Mouse (Mus musculus) myocyte (in vitro differentiated cells): ENCODE results near the gene Ppp6r2. TPM values are rescaled to one million over a fixed set of nuclear protein-coding genes. Genes with fewer than 3 reads are reported as not detected.

Experiments
- H3K27me3 ChIP-seq: one replicate; pipeline ENCODE4 v1.6.1; 2011; ENCODE audit not compliant: control insufficient read depth, insufficient read depth, insufficient read length
- H3K36me3 ChIP-seq: one replicate; pipeline ENCODE4 v1.6.1; 2011; ENCODE audit not compliant: control insufficient read depth, insufficient read depth
- H3K4me2 ChIP-seq: one replicate; pipeline ENCODE4 v1.6.1; 2011; ENCODE audit warnings: low read depth, control low read depth
- H3K4me3 ChIP-seq: one replicate; pipeline ENCODE4 v1.5.1; 2011; ENCODE audit warnings: mild to moderate bottlenecking, control low read depth, moderate library complexity
- H3K79me2 ChIP-seq: one replicate; pipeline ENCODE4 v1.6.1; 2011; ENCODE audit not compliant: control insufficient read depth, insufficient read depth
- H3ac ChIP-seq: one replicate; pipeline ENCODE4 v1.6.1; 2011; ENCODE audit not compliant: control insufficient read depth, insufficient read length
- CEBPB ChIP-seq: IDR thresholded peaks from 2 replicates; pipeline ENCODE4 v1.6.1; 2011; ENCODE audit warnings: mild to moderate bottlenecking, moderate library complexity; ENCODE audit not compliant: poor library complexity, insufficient read depth, severe bottlenecking
- E2F4 ChIP-seq: IDR thresholded peaks from one replicate; pipeline ENCODE4 v1.6.1; 2011; ENCODE audit warnings: mild to moderate bottlenecking, control low read depth, moderate library complexity; ENCODE audit not compliant: insufficient read depth
- MAX ChIP-seq: IDR thresholded peaks from one replicate; pipeline ENCODE4 v1.6.1; 2011; ENCODE audit warnings: low read depth, mild to moderate bottlenecking, control low read depth
- MYOD1 ChIP-seq, 3 experiments: IDR thresholded peaks; one replicate each; pipeline ENCODE4 v1.6.1; 2011; ENCODE audit warnings: control low read depth in 2 of 3, low read depth in 2 of 3, mild to moderate bottlenecking in 2 of 3, moderate library complexity in 1 of 3; ENCODE audit not compliant: insufficient read length in 2 of 3, control insufficient read depth in 1 of 3
- MYOG ChIP-seq, 3 experiments: IDR thresholded peaks; one replicate each; pipeline ENCODE4 v1.6.1; 2011; ENCODE audit warnings: control low read depth in 2 of 3, low read depth in 2 of 3, mild to moderate bottlenecking in 2 of 3; ENCODE audit not compliant: insufficient read length in 2 of 3, control insufficient read depth in 1 of 3, insufficient read depth in 1 of 3
- POLR2A ChIP-seq: IDR thresholded peaks from one replicate; pipeline ENCODE4 v1.6.1; 2011; ENCODE audit warnings: low read depth, mild to moderate bottlenecking, control low read depth, moderate library complexity; ENCODE audit not compliant: insufficient read length
- POLR2AphosphoS2 ChIP-seq: IDR thresholded peaks from one replicate; pipeline ENCODE4 v1.6.1; 2011; ENCODE audit warnings: low read depth, control low read depth; ENCODE audit not compliant: insufficient read length
- REST ChIP-seq: IDR thresholded peaks from one replicate; pipeline ENCODE4 v1.6.1; 2011; ENCODE audit warnings: mild to moderate bottlenecking, control low read depth, moderate library complexity; ENCODE audit not compliant: insufficient read depth, insufficient read length
- SRF ChIP-seq: IDR thresholded peaks from one replicate; pipeline ENCODE4 v1.6.1; 2011; ENCODE audit warnings: low read depth; ENCODE audit not compliant: control insufficient read depth, insufficient read length
- TCF12 ChIP-seq: IDR thresholded peaks from one replicate; pipeline ENCODE4 v1.6.1; 2011; ENCODE audit warnings: mild to moderate bottlenecking, control low read depth; ENCODE audit not compliant: poor library complexity, insufficient read depth, severe bottlenecking
- TCF3 ChIP-seq: IDR thresholded peaks from one replicate; pipeline ENCODE4 v1.6.1; 2011; ENCODE audit warnings: low read depth, control low read depth; ENCODE audit not compliant: insufficient read length
- USF1 ChIP-seq: IDR thresholded peaks from one replicate; pipeline ENCODE4 v1.6.1; 2011; ENCODE audit warnings: low read depth, mild to moderate bottlenecking, control low read depth, moderate library complexity
- polyA plus RNA-seq: library from polyadenylated mRNA; unstranded; fragments of >200 nt; fragmentation: generic; extraction: Trizol; gene quantifications from one replicate; pipeline ENCODE4 v1.2.1, GENCODE M21; 2012; ENCODE audit warnings: missing spikeins

The Ppp6r2 gene
- polyA plus RNA-seq, 1 experiment: 43.6 TPM

DNA sequence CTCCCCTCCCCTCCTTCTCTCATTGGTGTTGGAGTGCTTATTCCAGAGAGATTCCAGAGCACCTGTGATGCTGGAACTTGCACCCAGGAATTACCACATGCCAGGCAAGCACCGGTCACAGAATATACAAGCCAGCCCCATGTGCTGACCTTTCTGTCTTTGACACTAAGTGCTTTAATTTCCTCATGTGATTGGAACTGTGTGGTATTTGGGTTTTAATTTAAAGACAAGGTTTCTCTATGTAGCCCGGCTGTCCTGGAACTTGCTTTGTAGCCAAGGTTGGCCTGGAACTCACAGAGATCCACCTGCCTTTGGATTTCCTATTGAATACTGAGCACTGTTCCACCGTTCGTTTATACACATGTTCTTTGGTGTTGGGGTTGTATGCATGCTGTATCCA, 22.7 kb downstream of the Ppp6r2 start:
- Histone ChIP-seq H3K36me3 (no peaks in the 10 kb centered on the region), H3K4me2 (no peak overlapping the region), H3K4me3 (no peak overlapping the region), H3K79me2 (no peaks in the 10 kb centered on the region), H3ac (no peak overlapping the region), H3K27me3 (no peaks in the 10 kb centered on the region)
- TF ChIP-seq SRF (no peak), E2F4 (no peak), REST (no peak), TCF3 (no peak), MYOD1 (IDR thresholded peaks at IDR 0.05; ENCODE audit: control insufficient read depth in 1 of 3, insufficient read length in 2 of 3, low read depth in 2 of 3) (no peak), USF1 (no peak)

- H3K27me3 ChIP-seq: no peaks in the 10 kb centered on the region
- no peak overlapping the region for H3K4me3 ChIP-seq
- H3K79me2 ChIP-seq: no peaks in the 10 kb centered on the region
- no peak overlapping the region for H3K4me2 ChIP-seq
- no peak for TF ChIP-seq TCF12
- TF ChIP-seq MYOD1 (IDR thresholded peaks at IDR 0.05; ENCODE audit: control insufficient read depth in 1 of 3, insufficient read length in 2 of 3, low read depth in 2 of 3): no peak
- no peak for TF ChIP-seq CEBPB
- no peak for TF ChIP-seq E2F4
- TF ChIP-seq USF1: no peak
- TF ChIP-seq MAX: no peak
- no peak for TF ChIP-seq REST
- no peak for TF ChIP-seq POLR2AphosphoS2
- TF ChIP-seq MYOG (IDR thresholded peaks at IDR 0.05; ENCODE audit: control insufficient read depth in 1 of 3, insufficient read depth in 1 of 3, insufficient read length in 2 of 3, low read depth in 2 of 3): no peak
- H3K36me3 ChIP-seq: peaks cover 8% of the 10 kb centered on the region
- no peak overlapping the region for H3ac ChIP-seq
Measured at GRCm38 (mm10) chr15:89239751-89240392, 28.5 kb downstream of the Ppp6r2 start.

DNA sequence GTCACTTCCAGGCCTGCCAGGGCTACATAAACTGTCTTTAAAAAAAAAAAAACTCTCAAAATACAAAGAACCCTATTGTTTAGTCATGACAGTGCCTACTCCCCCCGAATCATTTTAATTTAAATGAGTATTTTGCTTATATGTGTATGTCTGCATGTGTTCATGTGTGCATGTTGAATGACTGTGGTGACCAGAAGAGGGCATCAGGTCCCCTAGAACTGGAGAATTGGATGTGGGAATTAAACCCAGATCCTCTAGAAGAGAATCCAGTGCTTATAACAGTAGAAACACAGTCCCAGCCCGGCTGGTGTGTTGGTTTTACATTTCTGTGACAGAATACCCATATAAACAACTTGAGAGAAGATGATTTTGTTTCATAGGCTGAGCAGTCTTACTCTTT, 29.7 kb downstream of the Ppp6r2 start:
- Histone ChIP-seq H3K4me3 (no peak overlapping the region), H3ac (no peak overlapping the region), H3K79me2 (no peaks in the 10 kb centered on the region), H3K4me2 (no peak overlapping the region), H3K36me3 (peaks cover 8% of the 10 kb centered on the region), H3K27me3 (no peaks in the 10 kb centered on the region)
- TF ChIP-seq CEBPB: no peak
- TF ChIP-seq SRF: no peak
- no peak for TF ChIP-seq TCF3
- TF ChIP-seq POLR2A: no peak
- TF ChIP-seq TCF12: no peak
- no peak for TF ChIP-seq E2F4

DNA sequence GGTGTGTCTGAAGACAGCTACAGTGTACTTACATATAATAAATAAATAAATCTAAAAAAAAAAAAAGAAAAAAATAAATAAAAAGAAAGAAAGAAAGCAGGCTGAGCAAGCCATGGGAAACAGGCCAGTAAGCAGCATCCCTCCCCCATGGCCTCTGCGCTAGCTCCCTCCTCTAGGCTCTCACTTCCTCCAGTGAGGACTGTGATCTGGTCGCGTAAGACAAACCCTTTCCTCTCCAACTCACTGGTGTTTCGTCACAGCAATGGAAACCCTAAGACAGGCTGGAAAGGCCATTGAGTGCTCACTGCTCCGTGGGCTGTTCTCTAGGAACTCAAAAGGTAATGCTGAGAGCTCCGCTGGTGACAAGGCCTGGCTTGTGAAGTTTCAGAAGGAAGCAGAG, 37.7 kb downstream of the Ppp6r2 start:
- TF ChIP-seq USF1 (no peak), REST (no peak), SRF (no peak), CEBPB (no peak), MAX (no peak), POLR2A (no peak), MYOG (IDR thresholded peaks at IDR 0.05; ENCODE audit: control insufficient read depth in 1 of 3, insufficient read depth in 1 of 3, insufficient read length in 2 of 3, low read depth in 2 of 3) (no peak), POLR2AphosphoS2 (no peak), E2F4 (no peak), MYOD1 (IDR thresholded peaks at IDR 0.05; ENCODE audit: control insufficient read depth in 1 of 3, insufficient read length in 2 of 3, low read depth in 2 of 3) (no peak), TCF3 (no peak), TCF12 (no peak)
- Histone ChIP-seq H3K36me3 (peaks cover 11% of the 10 kb centered on the region), H3ac (no peak overlapping the region), H3K27me3 (no peaks in the 10 kb centered on the region), H3K79me2 (no peaks in the 10 kb centered on the region), H3K4me2 (no peak overlapping the region), H3K4me3 (no peak overlapping the region)

DNA sequence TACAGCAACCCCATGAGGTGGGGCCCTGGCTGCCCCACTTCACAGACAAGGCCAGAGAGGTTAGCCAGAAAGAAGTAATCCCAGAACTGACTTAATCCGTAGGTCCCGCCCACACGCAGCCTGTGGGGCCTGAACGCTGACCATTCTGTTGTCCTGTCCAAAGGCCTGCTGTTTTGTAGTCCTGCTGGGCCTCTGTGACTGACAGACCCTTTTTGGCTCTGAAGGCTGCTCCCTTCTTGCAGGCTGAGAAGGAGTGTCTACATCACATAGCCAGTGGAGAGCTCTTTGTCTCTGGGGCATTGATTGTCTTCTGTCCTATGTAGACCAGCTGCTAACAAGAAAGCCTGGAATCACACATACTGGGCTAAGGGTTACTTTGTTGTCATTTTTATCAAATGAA, 44.0 kb downstream of the Ppp6r2 start:
- Histone ChIP-seq H3K4me3 (no peak overlapping the region), H3K79me2 (no peaks in the 10 kb centered on the region), H3K27me3 (no peaks in the 10 kb centered on the region), H3K36me3 (peaks cover 11% of the 10 kb centered on the region), H3K4me2 (no peak overlapping the region), H3ac (no peak overlapping the region)
- TF ChIP-seq SRF (no peak), REST (no peak), E2F4 (no peak), POLR2A (no peak), TCF12 (no peak), MYOD1 (IDR thresholded peaks at IDR 0.05; ENCODE audit: control insufficient read depth in 1 of 3, insufficient read length in 2 of 3, low read depth in 2 of 3) (no peak), USF1 (no peak), MAX (no peak), CEBPB (no peak)
